Mouse (Mus musculus): Measurements from ENCODE around the gene Miga2. TPM values are rescaled to one million over a fixed set of nuclear protein-coding genes. Genes with fewer than 3 reads are reported as not detected.

Miga2 gene
- polyA plus RNA-seq, 1 experiment = 34.4 TPM

DNA sequence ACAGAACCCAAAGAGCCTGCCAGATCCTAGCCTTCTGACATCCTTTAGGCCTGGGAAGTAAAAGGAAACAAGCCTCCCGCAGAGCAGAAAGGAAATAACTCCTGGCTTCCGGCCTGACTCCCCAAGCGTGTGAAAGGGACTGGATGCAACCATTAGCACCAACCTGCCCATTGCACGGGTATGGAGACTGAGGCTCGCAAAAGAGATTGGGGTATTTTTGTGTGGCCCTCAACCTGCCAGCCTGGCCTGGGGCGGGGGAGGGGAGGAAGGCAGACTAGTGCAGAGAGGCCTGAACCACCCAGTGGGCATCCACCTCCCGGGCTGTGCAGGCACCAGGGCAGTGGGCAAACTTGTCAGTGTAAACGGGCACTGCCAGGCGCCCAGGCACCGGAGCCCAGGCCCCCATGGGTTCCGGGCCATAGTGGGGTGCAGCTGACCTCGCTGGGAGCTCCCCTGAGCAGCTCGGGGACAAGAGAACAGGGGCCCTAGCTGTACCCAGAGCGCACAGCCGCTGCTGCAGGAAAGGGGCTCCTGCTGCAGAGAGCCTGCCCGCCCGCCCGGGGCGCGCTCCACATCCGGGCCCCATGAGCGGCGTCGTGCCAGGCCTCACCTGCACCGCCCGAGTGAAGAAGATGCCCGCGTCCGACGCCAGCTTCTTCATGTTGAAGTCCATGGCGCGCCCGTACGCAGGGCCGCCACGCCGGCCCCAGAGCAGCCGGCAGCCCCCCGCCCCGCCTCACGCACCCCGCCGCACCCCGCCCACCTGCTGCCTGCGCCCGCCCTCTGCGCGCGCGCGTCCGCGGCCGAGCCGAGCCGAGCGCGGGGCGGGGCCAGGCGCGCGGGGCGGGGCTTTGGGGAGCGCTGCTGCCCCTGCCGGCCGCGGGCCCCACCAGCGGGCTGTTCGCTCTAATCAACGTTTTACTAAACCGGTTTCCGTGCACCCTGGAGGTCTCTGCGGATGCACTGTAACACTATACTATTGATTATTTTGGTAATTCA lies 5.2 kb upstream of the Miga2 start, which contains the start of gene Sh3glb2:
Gene Sh3glb2 (minus strand): TSS at position 805 of the 999 bp plus-strand sequence.
- peak; percentile 69 for DNase-seq (ENCODE audit: low spot score)

DNA sequence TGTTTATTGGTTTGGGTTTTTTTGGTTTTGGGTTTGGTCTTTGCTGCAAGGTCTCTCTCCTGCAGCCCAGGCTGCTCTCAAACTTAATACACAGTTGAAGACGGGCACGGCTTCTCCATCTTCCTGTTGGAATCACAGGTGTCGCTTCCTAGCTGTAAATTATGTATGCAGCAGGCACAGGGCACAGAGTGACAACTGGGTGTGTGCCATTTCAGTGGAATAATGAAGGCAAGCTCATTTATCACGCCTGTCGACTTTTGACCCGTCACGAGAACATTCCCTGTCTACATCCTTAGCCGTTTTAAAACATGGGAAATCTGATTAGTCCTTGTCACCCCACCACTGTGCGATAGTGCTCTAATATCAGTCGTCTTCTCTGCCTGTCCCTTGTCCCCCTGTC lies 3.4 kb upstream of the Miga2 start:
- no peak for DNase-seq (ENCODE audit: low spot score)

DNA sequence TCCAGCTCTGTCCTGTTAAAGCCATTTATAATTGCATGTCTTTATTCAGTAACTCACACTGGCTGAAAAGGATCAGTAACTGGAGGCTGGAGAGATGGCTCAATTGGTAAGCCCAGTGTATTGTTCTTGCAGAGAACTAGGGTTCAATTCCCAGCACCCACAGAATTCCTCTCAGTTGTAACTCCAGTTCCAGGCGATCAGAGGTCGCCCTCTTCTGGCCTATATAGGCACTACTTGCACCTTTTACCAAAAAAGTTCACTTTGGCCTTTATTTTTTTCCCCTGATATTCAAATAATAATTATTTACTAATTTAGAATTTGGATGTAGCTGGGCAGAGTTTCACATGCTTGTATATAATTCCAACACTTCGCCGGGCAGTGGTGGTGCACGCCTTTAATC lies 1.2 kb upstream of the Miga2 start:
- DNase-seq (ENCODE audit: low spot score) = no peak

DNA sequence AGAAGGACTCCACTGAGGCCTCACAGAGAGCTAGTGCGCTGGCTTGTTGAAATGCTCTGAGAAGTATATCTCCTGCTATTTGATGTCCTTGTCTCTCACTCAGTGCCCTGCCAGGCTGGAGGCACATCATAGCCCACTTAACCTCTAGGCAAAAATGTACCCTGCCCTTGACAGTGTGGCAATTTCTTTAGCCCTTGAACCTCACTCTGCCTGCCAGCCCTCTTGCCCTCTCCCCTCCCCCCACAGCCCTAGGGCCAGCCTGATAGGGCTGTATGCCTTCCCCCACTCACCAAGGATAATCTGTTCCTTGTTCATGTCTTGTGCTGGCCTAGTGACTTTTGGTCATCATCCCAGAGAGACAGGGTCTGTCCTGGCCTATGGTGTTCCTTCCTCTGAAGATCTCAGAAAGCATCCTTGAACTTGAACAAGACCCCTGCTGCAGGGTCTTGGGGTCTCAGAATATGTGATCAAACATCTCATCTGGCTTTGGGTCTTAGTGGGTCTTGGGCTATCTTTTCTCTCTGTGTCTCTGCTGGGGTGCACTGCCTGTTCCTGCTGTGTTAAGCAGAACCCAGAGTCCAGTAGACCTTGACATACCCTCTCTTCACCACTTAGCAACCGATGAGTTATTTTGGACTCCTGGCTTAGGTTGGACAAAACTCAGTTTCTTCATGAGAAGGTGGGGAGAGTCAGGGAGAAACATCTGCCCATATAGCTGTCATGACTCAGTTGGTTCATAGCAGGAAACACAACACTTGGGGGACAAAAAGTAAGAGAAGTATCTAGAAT lies 1.4 kb downstream of the Miga2 start:
- DNase-seq (ENCODE audit: low spot score) = no peak

DNA sequence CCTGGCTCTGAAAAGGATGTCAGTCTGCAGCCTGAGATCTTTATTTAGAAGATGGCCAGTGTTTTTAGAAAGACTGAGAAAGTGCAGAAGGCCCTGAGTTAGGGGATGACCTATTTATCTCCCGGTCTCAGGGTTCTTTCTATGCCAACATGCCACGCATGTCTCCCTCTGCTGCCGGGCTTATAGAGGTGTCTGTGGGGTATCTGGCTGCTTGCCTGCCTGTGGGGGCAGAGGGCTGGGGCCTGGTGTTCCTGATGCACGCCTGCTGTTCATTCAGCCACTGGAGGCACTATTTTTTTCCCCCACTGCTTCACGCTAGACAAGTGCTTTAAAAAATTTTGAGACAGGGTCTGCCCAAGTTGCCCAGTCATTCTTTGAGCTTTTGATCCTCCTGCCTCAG lies 2.2 kb downstream of the Miga2 start:
- no peak for DNase-seq (ENCODE audit: low spot score)

DNA sequence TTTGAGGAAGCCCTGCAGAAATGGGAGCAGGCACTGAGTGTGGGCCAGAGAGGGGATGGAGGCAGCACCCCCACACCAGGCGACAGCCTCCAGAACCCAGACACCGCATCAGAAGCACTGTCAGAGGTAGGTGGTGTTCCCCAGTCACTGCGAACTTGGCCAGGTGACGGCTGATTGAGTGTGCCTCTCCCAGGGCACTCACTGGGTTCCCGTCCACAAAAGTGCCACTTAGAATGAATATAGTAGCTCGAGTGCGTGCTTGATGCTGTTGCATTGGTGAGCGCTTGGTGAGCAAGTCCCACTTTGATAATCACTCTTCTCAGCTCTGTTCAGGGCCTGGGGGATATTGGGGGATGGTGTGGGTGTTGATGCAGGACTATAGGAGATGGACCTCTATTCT lies 7.5 kb downstream of the Miga2 start:
- DNase-seq (ENCODE audit: low spot score) = no peak

DNA sequence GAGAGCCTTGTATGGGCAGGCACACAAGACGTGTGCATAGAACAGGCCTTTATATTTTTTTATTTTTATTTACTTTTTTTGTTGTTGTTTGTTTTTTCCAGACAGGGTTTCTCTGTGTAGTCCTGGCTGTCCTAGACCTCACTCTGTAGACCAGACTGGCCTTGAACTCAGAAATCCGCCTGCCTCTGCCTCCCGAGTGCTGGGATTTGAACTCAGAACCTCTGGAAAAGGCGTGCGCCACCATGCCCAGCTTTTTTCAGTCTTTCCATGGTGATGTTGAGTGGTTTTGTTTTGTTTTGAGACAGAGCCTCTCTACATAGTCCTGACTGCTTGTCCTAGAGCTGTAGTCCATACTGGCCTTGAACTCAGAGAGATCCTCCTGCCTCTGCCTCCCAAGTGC lies 8.7 kb downstream of the Miga2 start:
- no peak for DNase-seq (ENCODE audit: low spot score)

DNA sequence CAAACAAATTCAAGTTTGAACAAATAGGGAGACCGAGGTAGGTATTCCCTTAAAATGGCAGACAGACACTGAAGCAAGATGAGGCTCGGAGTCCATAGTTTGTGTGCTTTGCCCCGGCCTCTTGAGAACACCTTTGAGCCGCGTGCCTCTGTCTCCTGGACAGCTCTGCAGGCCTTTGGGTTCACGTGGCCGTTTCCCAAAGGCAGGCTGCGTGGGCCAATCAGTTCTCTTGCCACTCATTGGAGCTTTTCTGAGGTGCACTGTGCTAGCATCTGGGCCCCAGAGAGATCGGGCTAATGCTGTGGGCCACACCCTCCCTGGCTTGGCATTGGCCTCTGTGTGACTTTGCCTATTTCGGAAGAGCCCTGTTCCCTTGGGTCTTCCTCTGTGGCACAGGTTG lies 11.9 kb downstream of the Miga2 start:
- no peak for DNase-seq (ENCODE audit: low spot score)

DNA sequence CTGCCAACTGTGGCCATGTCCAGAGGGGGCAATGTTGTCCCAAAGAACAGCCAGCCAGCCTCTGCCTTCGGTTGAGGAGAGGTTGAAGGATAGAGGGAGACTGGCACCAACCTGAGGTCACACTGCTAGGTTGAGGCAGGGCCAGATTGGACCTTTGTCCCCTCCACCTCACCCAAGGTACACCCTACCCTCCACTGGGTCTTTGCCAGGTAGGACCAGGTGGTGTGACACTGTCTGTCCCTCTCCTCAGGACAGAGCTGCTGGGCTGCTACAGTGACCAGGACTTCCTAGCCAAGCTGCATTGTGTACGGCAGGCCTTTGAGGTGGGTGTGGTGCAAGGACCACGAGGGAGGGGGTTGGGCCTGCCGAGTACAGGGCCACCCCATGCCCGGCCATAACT lies 13.7 kb downstream of the Miga2 start:
- no peak for DNase-seq (ENCODE audit: low spot score)

DNA sequence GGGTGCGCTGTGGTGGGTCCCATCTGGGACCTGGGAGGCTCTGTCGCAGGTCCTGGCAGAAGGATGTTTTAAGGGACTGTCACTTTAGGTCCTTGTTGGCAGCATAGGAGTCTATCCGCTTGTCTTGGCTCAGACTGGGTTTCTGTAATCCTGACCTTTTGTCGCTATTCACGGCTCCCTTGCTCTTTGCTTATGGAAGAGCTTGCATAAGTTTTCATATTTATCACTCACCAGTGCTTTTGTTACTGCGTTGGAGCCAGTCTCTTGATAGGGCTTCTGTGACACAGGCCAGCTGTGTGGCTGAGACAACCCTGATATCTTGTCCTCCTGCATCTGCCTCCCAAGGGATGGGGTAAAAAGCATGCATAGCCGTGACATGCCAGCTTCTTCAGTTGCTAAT lies 15.3 kb downstream of the Miga2 start:
- no peak for DNase-seq (ENCODE audit: low spot score)

DNA sequence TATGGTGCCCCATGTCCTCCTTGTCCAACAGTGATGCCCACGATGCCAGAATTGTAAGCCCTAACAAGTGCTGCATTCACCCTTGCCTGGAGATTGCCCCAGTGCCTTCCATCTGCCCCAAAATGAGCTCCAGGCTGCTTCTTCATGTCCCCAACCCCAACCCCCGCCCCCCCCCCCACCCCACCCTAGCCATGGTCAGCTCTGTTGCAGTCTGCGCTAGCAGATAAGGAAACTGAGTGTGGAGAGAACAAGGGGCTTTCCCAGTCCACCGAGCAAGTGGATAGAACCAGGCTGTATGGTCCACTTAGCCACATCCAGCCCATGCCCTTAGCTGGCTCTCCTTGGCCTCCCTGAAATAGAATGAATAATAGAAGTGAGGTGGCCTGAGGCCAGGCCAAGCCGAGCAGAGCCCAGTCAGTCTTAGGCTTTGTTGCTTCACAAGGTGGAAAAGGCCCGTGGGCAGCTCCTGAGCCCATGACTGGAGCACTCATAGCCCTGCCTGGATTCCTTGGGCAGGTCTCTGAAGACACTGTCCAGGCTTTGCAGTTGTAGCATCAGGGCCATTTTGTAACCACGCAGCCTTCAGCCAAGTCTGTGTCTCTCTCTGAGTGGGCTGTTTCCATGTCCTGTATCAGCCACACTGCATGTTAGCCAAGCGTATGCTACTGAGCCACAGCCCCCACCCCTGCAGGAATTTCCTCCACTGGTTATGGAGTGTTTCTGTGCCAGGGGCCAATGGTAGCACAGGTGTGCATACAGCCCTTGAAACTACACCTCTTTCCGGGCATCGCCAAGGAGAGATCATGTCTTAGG lies 16.7 kb downstream of the Miga2 start:
- no peak for DNase-seq (ENCODE audit: low spot score)

DNA sequence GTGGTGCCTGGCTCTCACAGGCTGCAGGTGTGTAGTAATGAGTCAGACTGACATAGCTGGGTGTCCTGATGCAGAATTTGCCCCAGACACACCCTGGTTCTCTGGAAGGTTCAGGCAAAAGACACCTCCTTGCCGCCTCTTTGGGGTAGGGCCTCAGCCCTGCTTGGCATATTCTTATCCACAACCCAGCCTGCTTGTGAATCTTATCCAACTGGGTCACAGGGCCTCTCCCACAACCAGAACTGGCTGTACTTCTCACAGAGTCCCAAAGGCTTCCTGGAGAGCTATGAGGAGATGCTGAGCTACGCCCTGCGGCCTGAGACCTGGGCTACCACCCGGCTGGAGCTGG lies 17.3 kb downstream of the Miga2 start:
- DNase-seq (ENCODE audit: low spot score) = no peak

DNA sequence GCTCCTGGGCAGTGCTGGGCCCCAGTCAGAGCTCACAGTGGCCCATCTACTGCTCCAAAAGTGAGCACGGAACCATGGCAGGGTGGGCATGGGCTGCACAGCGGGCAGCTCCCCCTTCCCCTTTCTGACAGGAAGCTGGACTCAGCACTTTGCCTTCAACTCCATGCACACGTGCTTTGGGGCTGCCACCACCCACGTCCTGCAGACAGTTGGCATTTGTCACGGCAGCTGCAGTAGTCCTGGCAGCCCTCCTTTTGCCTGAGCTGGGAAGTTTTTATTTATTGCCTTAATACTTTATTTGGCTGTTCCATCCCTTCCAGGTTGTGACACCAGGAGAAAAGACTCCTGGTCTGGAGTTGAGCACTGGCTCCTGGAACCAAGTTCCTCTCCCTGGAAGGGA lies 20.8 kb downstream of the Miga2 start:
- no peak for DNase-seq (ENCODE audit: low spot score)

DNA sequence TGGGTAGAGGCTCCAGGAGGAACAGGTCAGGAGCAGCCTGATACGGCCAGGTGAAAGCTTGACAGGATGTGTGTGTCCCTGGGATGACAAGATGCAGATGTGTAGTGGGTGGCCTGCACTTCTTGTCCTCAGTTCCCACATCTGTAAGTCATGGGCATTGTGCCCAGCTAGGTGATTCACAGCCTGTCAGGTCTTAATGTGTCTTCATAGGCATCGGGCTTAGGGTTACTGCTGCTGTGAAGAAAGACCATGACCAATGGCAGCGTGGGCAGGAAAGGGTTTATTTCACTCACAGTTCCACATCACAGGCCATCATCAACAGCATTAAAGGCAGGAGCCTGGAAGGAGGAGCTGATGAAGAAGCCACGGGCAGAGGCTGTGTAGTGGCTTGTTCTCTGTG lies 21.6 kb downstream of the Miga2 start:
- DNase-seq (ENCODE audit: low spot score) = no peak

DNA sequence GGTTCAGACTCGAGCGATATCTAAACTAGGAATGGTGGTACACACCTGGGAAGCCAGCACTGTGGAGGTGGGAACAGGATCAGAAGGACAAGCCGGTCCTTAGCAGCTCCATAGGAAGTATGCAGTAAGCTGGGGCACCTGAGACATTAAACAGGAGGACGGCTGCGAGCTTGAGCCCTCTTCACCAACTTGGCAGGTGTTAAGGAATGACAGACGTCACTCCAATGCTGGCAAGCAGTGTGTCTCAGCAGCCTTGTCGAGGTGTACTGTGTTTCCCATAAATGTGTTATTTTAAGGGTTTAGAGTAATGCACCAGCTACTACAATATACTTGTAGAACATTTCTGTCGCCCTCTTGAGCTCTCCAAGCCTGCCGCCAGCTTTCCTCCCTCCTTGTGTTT lies 22.9 kb downstream of the Miga2 start:
- DNase-seq (ENCODE audit: low spot score) = no peak

DNA sequence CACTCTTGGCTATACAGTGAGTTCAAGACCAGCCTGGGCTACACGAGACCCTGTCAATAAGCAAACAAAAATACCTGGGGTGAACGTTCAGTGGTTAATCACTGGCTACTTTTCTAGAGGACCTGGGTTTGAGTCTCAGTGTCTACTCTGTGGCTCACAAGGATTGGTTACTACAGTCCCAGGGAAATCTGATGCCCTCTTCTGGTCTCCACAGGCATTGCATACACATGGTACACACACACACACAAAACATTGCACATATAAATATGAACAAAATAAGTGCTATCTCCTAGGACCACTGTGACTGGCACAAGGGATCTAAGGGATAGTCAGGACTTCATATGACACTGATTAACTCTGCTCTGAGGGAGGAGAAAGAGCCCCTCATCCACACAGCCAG lies 25.0 kb downstream of the Miga2 start:
- DNase-seq (ENCODE audit: low spot score) = no peak

DNA sequence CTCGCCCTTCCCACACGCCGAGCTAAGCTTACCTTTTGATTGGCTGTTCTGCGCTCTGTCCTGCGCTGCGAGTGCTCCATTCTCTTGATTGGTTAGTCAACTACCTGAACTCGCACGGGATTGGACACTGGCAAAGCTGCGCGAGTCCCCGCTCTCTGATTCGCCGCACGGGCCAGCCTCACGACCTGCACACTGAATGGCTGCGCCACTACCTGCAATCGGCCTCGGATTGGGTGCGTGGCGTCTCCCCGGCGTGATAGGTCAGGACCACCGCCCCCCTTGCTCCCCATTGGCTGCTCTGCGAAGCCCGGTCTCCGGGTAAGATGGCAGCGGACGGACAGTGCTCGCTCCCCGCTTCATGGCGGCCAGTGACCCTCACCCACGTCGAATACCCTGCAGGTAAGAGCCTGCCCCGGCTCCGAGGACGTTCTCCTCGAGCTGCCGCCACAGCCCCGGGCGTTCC lies 28.1 kb downstream of the Miga2 start, which contains the start of gene Dolpp1:
Gene Dolpp1 (plus strand): TSS at position 141 of the 463 bp plus-strand sequence.
- peak; percentile 92 for DNase-seq (ENCODE audit: low spot score)

DNA sequence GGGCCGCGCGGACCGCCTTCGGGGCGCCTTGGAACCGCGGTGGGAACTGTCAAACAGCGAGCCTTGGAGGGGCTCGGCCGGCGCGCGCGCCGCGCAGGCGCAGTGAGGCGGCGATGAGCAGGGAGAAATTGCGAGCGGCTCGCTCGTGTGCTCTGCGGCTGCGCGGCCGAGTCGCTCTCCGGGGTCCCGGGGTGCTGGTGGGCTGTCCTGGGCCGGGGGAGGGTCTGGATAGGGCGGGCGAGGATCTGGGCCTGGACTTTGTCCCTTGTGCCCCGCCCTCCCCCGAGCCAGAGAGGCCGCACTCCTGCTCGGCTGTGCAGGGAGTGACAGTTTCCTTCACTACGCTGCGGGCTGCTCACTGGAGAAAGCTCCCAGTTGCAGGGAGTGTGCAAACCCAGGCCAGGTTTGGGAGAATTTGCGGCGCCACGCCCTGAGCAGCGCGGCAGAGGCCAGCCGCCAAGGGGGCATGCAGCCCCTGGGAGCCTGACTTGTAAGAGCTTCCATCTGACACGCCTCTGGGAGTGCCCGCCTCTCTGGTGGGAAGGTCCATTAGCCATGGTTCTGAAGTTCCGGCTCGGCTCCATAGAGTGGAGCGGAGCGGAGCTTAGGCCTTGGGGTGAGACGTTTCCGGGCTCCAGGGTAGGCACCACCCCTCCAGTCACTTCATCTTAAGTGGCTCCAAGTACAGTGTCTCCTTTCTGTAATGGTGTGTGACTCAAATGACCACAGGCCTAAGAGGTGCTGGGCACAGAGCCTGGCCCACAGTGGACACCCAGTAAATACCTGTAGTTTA lies 28.7 kb downstream of the Miga2 start:
- DNase-seq (ENCODE audit: low spot score) = peak; percentile 68

DNA sequence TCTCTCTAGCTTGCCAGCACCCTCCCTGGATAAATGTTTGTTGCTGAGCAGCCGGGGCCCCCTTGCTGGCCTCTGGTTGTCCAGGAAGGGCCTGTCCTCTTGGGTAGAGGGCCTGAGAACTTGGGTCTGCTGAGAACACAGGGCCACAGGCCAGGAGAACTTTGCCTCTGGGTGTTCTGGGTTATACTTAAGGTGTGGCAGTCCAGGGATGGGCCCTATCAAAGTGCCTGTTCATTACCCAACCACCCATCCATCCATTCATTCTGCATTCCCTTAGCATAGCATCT lies 29.3 kb downstream of the Miga2 start:
- no peak for DNase-seq (ENCODE audit: low spot score)

DNA sequence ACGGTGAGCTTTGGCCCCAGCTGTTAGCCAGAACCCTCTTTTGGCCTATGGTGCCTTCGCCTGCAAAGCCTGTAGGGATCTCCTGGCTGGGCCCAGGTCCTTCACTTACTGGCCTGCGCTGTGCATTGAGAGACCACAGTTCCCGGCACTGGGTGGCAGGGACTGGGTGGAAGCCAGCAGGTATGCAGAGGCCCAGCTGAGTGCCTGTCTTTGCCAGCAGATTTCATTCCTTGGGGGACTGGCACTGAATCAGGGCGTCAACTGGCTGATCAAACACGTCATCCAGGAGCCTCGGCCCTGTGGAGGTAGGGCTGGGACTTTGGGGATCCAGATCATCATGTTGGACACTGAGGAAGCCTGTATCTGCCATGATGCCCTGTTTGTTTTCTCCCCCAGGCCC lies 31.7 kb downstream of the Miga2 start:
- no peak for DNase-seq (ENCODE audit: low spot score)

DNA sequence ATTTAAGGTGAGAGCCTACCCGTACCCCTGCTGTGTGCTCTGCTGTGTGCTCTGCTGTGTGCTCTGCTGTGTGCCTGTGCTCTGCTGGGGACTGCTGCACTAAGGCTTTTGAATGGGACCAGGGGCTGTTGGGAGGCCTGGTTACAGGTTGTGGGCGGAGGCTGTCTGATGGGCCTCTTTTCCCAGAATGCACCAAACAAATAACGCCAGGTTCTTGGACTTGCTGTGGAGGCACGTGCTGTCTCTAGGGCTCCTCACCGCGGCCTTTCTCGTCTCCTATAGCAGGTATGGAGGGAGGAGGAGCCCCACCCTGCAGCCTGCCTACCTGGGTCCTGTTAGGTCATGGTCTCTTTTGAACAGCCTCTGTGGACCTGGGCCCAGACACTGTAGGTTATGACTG lies 32.2 kb downstream of the Miga2 start:
- DNase-seq (ENCODE audit: low spot score) = no peak
